Mouse (Mus musculus): Measurements from ENCODE around the gene Vmn1r174. TPM values are rescaled to one million over a fixed set of nuclear protein-coding genes. Genes with fewer than 3 reads are reported as not detected.
"Not testable (repeated sequence)": the region's sequence is repeated elsewhere in the genome, so short reads cannot be mapped to it uniquely, and the experiment has no call there.

Vmn1r174 gene
- polyA plus RNA-seq (2015; fragmentation: Nextera tagmentation; extraction: Ambion mirVana), result 0.04 TPM in 1 of 2 replicates, not detected in the other

DNA sequence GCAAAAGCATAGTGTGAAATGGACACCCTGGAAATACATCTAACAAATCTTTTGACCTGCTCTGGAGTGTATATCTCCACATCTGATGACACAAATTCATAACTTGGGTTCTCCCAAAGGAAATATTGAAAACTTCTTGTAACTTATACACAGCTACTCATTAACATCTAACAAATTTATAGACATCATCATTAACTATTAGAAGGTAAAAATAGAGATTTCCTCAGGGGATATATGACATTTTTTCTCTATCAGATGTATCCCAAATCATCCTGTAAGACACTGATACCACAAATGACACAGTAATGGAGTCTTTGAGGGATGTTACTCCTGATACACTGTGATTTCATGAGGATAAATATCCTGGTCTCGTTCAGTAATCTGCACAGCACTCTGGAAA is at the start of gene Vmn1r174:
Gene Vmn1r174, plus strand, starts transcription at position 301 of the 400 bp plus-strand sequence.
- H3K9ac ChIP-seq (ENCODE audit: low read length), result not testable (repeated sequence)

GRCm38 (mm10) chr7:23784526-23784925 is 32.5 kb downstream of the Vmn1r174 start:
- ATAC-seq (ENCODE audit: low FRiP score, low TSS enrichment) (no peak), DNase-seq (ENCODE audit: low spot score) (no peak)
- H3K4me3 ChIP-seq (ENCODE audit: low read depth, low read length), result no peak overlapping the region
- no peak overlapping the region for H3K27ac ChIP-seq (replicated peaks)
- TF ChIP-seq CTCF (IDR thresholded peaks at IDR 0.05; ENCODE audit: low read depth), result no peak
- TF ChIP-seq EP300 (optimal IDR thresholded peaks at IDR 0.05), result no peak
- H3K9me3 ChIP-seq (ENCODE audit: control insufficient read depth, low read length), result peaks cover 3% of the 10 kb centered on the region; the same call in 1 of the 2 replicates
- H3K4me1 ChIP-seq (replicated peaks; ENCODE audit: control insufficient read depth, insufficient read depth), result no peaks in the 10 kb centered on the region
- H3K36me3 ChIP-seq (ENCODE audit: control insufficient read depth, insufficient read depth, low read length), result no peaks in the 10 kb centered on the region
- no peak overlapping the region for H3K4me2 ChIP-seq (replicated peaks; ENCODE audit: low read depth)
- H3K9ac ChIP-seq (ENCODE audit: low read length), result no peak overlapping the region
- WGBS, result 84% methylated on average over 6 of the region's 6 CpGs
- no peaks in the 10 kb centered on the region for H3K27me3 ChIP-seq (ENCODE audit: control insufficient read depth, insufficient read depth, low read length)

More for the DNA sequence above, at the start of gene Vmn1r174:
- not testable (repeated sequence) for H3K27ac ChIP-seq (replicated peaks); H3K4me1 ChIP-seq (replicated peaks; ENCODE audit: control insufficient read depth, insufficient read depth); H3K9me3 ChIP-seq (ENCODE audit: control insufficient read depth, low read length); H3K4me2 ChIP-seq (replicated peaks; ENCODE audit: low read depth); H3K27me3 ChIP-seq (ENCODE audit: control insufficient read depth, insufficient read depth, low read length); H3K4me3 ChIP-seq (ENCODE audit: low read depth, low read length); H3K36me3 ChIP-seq (ENCODE audit: control insufficient read depth, insufficient read depth, low read length); DNase-seq (ENCODE audit: low spot score); ATAC-seq (ENCODE audit: low FRiP score, low TSS enrichment)
- 57% methylated on average over 1 of the region's 1 CpGs for WGBS

- not testable (repeated sequence) for H3K9ac ChIP-seq (ENCODE audit: low read length); H3K9me3 ChIP-seq (ENCODE audit: control insufficient read depth, low read length); DNase-seq (ENCODE audit: low spot score); ATAC-seq (ENCODE audit: low FRiP score, low TSS enrichment); H3K27me3 ChIP-seq (ENCODE audit: control insufficient read depth, insufficient read depth, low read length); H3K4me2 ChIP-seq (replicated peaks; ENCODE audit: low read depth); H3K27ac ChIP-seq (replicated peaks); H3K4me3 ChIP-seq (ENCODE audit: low read depth, low read length); H3K4me1 ChIP-seq (replicated peaks; ENCODE audit: control insufficient read depth, insufficient read depth); H3K36me3 ChIP-seq (ENCODE audit: control insufficient read depth, insufficient read depth, low read length)
Measured at GRCm38 (mm10) chr7:23810543-23810942, 58.5 kb downstream of the Vmn1r174 start, which contains the start of gene Vmn1r175. Gene Vmn1r175 (minus strand): TSS chr7:23810643.

Other genes starting within 250 kb of the Vmn1r174 start
- not detected in 2 replicates for gene Vmn1r167, start 245.1 kb upstream of the Vmn1r174 start, polyA plus RNA-seq (2015; fragmentation: Nextera tagmentation; extraction: Ambion mirVana)
- gene Vmn1r168, start 212.5 kb upstream of the Vmn1r174 start, polyA plus RNA-seq (2015; fragmentation: Nextera tagmentation; extraction: Ambion mirVana), result not detected in 2 replicates
- not detected in 2 replicates for gene Vmn1r169, start 176.7 kb upstream of the Vmn1r174 start, polyA plus RNA-seq (2015; fragmentation: Nextera tagmentation; extraction: Ambion mirVana)
- not detected in 2 replicates for gene Vmn1r170, start 146.1 kb upstream of the Vmn1r174 start, polyA plus RNA-seq (2015; fragmentation: Nextera tagmentation; extraction: Ambion mirVana)
- gene Vmn1r171, start 121.5 kb upstream of the Vmn1r174 start, polyA plus RNA-seq (2015; fragmentation: Nextera tagmentation; extraction: Ambion mirVana), result not detected in 2 replicates
- 0.04 TPM in 1 of 2 replicates, not detected in the other for gene Vmn1r172, start 94.0 kb upstream of the Vmn1r174 start, polyA plus RNA-seq (2015; fragmentation: Nextera tagmentation; extraction: Ambion mirVana)
- not detected in 2 replicates for gene Vmn1r173, start 51.6 kb upstream of the Vmn1r174 start, polyA plus RNA-seq (2015; fragmentation: Nextera tagmentation; extraction: Ambion mirVana)
- not detected in 2 replicates for gene Vmn1r175, start 58.4 kb downstream of the Vmn1r174 start, polyA plus RNA-seq (2015; fragmentation: Nextera tagmentation; extraction: Ambion mirVana)
- gene Vmn1r176, start 85.1 kb downstream of the Vmn1r174 start, polyA plus RNA-seq (2015; fragmentation: Nextera tagmentation; extraction: Ambion mirVana), result not detected in 2 replicates
- not detected in 2 replicates for gene Vmn1r177, start 114.2 kb downstream of the Vmn1r174 start, polyA plus RNA-seq (2015; fragmentation: Nextera tagmentation; extraction: Ambion mirVana)
- not detected in 2 replicates for gene Vmn1r178, start 139.7 kb downstream of the Vmn1r174 start, polyA plus RNA-seq (2015; fragmentation: Nextera tagmentation; extraction: Ambion mirVana)
- 0.02 TPM in 1 of 2 replicates, not detected in the other for gene Vmn1r179, start 174.7 kb downstream of the Vmn1r174 start, polyA plus RNA-seq (2015; fragmentation: Nextera tagmentation; extraction: Ambion mirVana)
- not detected in 2 replicates for gene Vmn1r180, start 198.4 kb downstream of the Vmn1r174 start, polyA plus RNA-seq (2015; fragmentation: Nextera tagmentation; extraction: Ambion mirVana)
- 0.04 TPM in 1 of 2 replicates, not detected in the other for gene Vmn1r181, start 222.3 kb downstream of the Vmn1r174 start, polyA plus RNA-seq (2015; fragmentation: Nextera tagmentation; extraction: Ambion mirVana)
- not detected in 2 replicates for gene V1rd19, start 249.4 kb downstream of the Vmn1r174 start, polyA plus RNA-seq (2015; fragmentation: Nextera tagmentation; extraction: Ambion mirVana)